Mouse (Mus musculus): ENCODE measurements around the gene BC030500. TPM values are rescaled to one million over a fixed set of nuclear protein-coding genes. Genes with fewer than 3 reads are reported as not detected.

The BC030500 gene
- polyA plus RNA-seq, 1 experiment from 2014 or later: 0.62 TPM

DNA sequence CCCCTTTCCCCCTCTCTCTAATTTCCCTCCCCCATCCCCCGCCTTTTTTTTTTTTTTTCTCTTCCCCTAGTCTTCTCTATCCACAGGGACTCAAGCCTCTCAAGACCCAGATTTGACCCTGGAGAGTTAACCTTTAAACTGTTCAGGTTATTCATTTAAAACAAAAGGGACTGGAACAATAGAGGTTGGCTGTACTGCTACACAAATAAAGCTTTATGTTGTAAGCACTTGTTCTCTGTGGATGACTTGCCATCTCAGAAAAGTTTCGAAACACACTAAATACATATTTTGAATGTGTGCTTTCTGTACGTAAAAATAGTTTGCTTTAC is 2.0 kb downstream of the BC030500 start:
- Histone ChIP-seq H3K9me3 (ENCODE audit: low read depth, low read length) (no peaks in the 10 kb centered on the region), H3K36me3 (ENCODE audit: insufficient read depth) (no peaks in the 10 kb centered on the region), H3K4me3 (ENCODE audit: low read depth, low read length) (no peak overlapping the region), H3K27me3 (ENCODE audit: insufficient read depth, low read length) (0 out of 2 replicates have a peak, but pooled peaks cover 9% of the 10 kb centered on the region), H3K4me2 (peak overlapping the region; percentile 85; the same call in 1 of the 2 replicates), H3K4me1 (ENCODE audit: insufficient read depth) (peaks cover 4% of the 10 kb centered on the region; the same call in 1 of the 2 replicates), H3K9ac (no peak overlapping the region), H3K27ac (ENCODE audit: low read depth) (no peak overlapping the region)
- DNase-seq (no peak), ATAC-seq (ENCODE audit: insufficient read depth) (no peak)
- no peak for TF ChIP-seq CTCF (IDR thresholded peaks at IDR 0.05; ENCODE audit: low read depth)
- WGBS: 50% methylated on average over 3 of the region's 3 CpGs

DNA sequence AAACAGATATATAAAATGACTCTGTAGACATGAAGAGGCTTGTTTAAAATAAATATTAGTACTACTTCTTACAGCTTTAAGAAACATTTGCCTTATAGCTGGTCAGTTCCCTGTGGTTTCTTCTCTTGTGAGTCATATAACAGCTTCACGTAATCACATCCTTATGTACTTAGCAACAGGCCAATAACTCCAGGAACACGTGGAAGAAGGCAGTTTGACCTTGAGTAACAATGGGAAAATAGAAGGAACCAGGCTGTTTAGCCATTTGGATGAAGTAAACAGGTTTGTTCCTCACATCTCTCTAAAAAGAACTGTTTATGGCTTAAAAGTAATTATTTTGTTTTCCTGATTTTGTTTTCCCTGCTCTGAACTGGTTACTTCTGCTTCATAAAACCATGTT is 3.6 kb downstream of the BC030500 start:
- Histone ChIP-seq H3K4me3 (ENCODE audit: low read depth, low read length) (no peak overlapping the region), H3K9ac (no peak overlapping the region), H3K4me1 (ENCODE audit: insufficient read depth) (peaks cover 4% of the 10 kb centered on the region; the same call in 1 of the 2 replicates), H3K27me3 (ENCODE audit: insufficient read depth, low read length) (0 out of 2 replicates have a peak, but pooled peaks cover 9% of the 10 kb centered on the region), H3K27ac (ENCODE audit: low read depth) (no peak overlapping the region), H3K36me3 (ENCODE audit: insufficient read depth) (no peaks in the 10 kb centered on the region), H3K9me3 (ENCODE audit: low read depth, low read length) (no peaks in the 10 kb centered on the region), H3K4me2 (no peak overlapping the region)
- 58% methylated on average over 2 of the region's 2 CpGs for WGBS
- no peak for ATAC-seq (ENCODE audit: insufficient read depth)
- no peak for DNase-seq
- TF ChIP-seq CTCF (IDR thresholded peaks at IDR 0.05; ENCODE audit: low read depth): no peak

DNA sequence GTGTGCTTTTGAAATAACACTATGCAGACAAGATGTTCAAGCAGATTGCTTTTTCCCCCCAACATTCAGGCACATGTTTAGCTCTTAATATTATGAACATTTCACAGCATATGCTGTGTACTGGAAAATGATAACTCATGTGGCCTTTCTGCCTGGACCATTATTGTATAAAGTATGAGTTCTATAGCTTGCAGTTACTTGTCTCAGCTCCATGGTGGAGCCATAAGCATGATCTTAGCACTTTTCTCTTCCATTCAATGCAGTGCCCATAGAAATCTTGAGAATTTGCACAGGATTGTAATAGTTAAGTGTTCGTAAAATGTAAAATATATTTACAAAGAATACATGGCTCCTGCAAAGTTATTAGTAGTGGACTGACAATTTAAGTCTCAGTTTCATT is 19.5 kb downstream of the BC030500 start:
- Histone ChIP-seq H3K27me3 (ENCODE audit: insufficient read depth, low read length) (no peaks in the 10 kb centered on the region), H3K4me2 (no peak overlapping the region), H3K9me3 (ENCODE audit: low read depth, low read length) (no peaks in the 10 kb centered on the region), H3K36me3 (ENCODE audit: insufficient read depth) (no peaks in the 10 kb centered on the region), H3K4me3 (ENCODE audit: low read depth, low read length) (no peak overlapping the region), H3K4me1 (ENCODE audit: insufficient read depth) (no peaks in the 10 kb centered on the region), H3K27ac (ENCODE audit: low read depth) (no peak overlapping the region), H3K9ac (no peak overlapping the region)
- 66% methylated on average over 1 of the region's 1 CpGs for WGBS
- DNase-seq (peak; percentile 20), ATAC-seq (ENCODE audit: insufficient read depth) (no peak)
- no peak for TF ChIP-seq CTCF (IDR thresholded peaks at IDR 0.05; ENCODE audit: low read depth)

DNA sequence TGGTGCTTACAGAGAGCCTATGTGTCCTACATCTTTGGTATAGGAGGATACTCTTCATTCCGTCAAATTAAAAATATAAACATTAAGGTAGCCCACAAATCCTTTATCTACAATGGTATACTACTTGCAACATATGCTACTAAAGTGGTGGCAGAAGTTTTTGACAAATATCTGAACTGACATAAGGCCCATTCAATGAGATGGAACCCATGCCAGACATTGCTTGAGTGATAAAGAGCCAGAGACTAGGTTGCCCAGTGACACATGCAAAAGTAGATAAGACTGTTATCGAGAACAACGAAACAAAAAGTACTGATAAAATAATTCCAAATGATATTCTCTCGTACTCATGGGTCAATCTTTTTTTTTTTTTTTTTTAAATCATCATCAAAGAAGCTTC is 32.2 kb downstream of the BC030500 start:
- ATAC-seq (ENCODE audit: insufficient read depth) (no peak), DNase-seq (no peak)
- H3K9ac ChIP-seq: no peak overlapping the region
- no peak overlapping the region for H3K4me2 ChIP-seq
- no peak overlapping the region for H3K4me3 ChIP-seq (ENCODE audit: low read depth, low read length)
- no peaks in the 10 kb centered on the region for H3K27me3 ChIP-seq (ENCODE audit: insufficient read depth, low read length)
- no peaks in the 10 kb centered on the region for H3K4me1 ChIP-seq (ENCODE audit: insufficient read depth)
- H3K27ac ChIP-seq (ENCODE audit: low read depth): no peak overlapping the region
- no peak for TF ChIP-seq CTCF (IDR thresholded peaks at IDR 0.05; ENCODE audit: low read depth)
- 54% methylated on average over 4 of the region's 4 CpGs for WGBS
- H3K36me3 ChIP-seq (ENCODE audit: insufficient read depth): no peaks in the 10 kb centered on the region
- H3K9me3 ChIP-seq (ENCODE audit: low read depth, low read length): no peaks in the 10 kb centered on the region

GRCm38 (mm10) chr8:58957195-58957739 is 45.7 kb downstream of the BC030500 start:
- Histone ChIP-seq H3K9me3 (ENCODE audit: low read depth, low read length) (no peaks in the 10 kb centered on the region), H3K4me2 (no peak overlapping the region), H3K4me1 (ENCODE audit: insufficient read depth) (no peaks in the 10 kb centered on the region), H3K36me3 (ENCODE audit: insufficient read depth) (no peaks in the 10 kb centered on the region), H3K27ac (ENCODE audit: low read depth) (no peak overlapping the region), H3K4me3 (ENCODE audit: low read depth, low read length) (no peak overlapping the region), H3K27me3 (ENCODE audit: insufficient read depth, low read length) (no peaks in the 10 kb centered on the region), H3K9ac (no peak overlapping the region)
- ATAC-seq (ENCODE audit: insufficient read depth) (no peak), DNase-seq (no peak)
- WGBS: 78% methylated on average over 5 of the region's 5 CpGs
- TF ChIP-seq CTCF (IDR thresholded peaks at IDR 0.05; ENCODE audit: low read depth): no peak

Other genes with a start within 250 kb of the BC030500 start
- gene Galntl6, start 885 bp downstream of the BC030500 start, polyA plus RNA-seq (2014; fragmentation: Nextera tagmentation; extraction: Ambion mirVana): 0.12 and 0.19 TPM in 2 replicates

Data from lung, embryonic 14.5 days (tissue).